Mouse (Mus musculus): ENCODE data around the gene Tymp.

Tymp gene

GRCm38 (mm10) chr15:89355241-89356187 is 21.3 kb downstream of the Tymp start, which contains the start of the genes Lmf2 and Ncaph2:
Lmf2 (minus strand) TSS chr15:89355659.
Ncaph2 (plus strand) TSS chr15:89355719.
- TF ChIP-seq GATA4 (IDR thresholded peaks at IDR 0.05; ENCODE audit: insufficient replicate concordance, low read length) = no peak

DNA sequence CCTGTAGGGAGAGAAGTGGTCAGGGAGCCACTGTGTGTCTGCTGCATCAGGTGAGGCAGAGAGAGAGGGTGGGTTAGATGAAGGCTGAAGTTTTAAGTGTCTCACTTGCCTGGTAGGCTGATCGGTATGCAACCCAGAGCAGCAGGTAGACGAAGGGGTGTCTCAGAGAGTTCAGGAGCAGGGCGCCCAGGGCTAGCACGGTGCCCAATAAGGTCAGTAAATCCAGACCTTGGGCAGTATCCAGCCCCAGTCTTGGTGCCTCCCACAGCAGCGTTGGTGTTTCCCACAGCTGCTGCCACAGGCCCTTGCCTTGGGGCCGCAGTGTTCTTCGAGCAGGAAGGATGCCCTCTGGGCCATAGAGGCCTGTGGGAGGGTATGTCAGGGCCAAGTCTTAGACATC is 22.4 kb downstream of the Tymp start:
- TF ChIP-seq GATA4 (IDR thresholded peaks at IDR 0.05; ENCODE audit: insufficient replicate concordance, low read length) = no peak

DNA sequence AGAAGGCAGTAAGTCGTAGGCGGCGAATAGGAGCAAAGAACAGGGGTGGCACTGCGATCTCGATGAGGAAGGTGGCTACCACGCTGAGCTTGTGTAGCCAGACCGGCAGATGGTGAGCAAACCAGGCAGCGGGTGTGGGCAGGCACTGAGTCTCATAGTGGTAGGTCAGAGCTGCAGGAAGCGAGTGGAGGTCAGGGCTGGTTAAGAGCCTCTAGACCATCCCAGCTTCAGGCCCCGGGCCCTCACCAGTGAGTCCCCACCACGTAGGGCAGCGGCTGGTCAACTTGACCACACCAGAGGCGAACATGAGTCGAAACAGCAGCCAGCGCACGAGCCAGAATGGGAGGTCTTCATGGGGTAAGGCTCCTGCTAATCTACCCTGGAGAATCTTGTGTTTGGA is 23.0 kb downstream of the Tymp start:
- TF ChIP-seq GATA4 (IDR thresholded peaks at IDR 0.05; ENCODE audit: insufficient replicate concordance, low read length) = no peak

- no peak for TF ChIP-seq GATA4 (IDR thresholded peaks at IDR 0.05; ENCODE audit: insufficient replicate concordance, low read length)
Observed at GRCm38 (mm10) chr15:89352795-89353194, 24.0 kb downstream of the Tymp start.

DNA sequence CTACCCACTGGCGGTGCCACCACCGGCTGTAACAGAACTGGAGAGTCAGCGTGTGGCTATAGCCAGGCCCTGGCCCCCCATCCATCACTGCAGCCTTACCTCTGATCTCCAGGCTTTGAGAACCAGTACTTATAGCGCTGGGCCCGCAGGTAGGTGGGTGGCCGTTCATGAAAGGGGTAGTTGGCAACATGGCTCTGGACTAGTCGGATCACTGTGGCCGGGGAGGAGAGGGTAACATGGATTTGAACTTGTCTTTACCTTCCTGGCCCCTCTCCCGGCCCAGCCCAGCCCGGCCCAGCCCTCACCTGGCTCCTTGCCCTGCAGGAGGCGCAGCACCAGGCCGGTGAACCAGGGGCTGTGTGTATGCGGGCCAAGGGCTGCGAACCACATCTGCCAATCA is 24.8 kb downstream of the Tymp start:
- TF ChIP-seq GATA4 (IDR thresholded peaks at IDR 0.05; ENCODE audit: insufficient replicate concordance, low read length) = no peak

GRCm38 (mm10) chr15:89351302-89351701 is 25.5 kb downstream of the Tymp start:
- TF ChIP-seq GATA4 (IDR thresholded peaks at IDR 0.05; ENCODE audit: insufficient replicate concordance, low read length) = no peak

DNA sequence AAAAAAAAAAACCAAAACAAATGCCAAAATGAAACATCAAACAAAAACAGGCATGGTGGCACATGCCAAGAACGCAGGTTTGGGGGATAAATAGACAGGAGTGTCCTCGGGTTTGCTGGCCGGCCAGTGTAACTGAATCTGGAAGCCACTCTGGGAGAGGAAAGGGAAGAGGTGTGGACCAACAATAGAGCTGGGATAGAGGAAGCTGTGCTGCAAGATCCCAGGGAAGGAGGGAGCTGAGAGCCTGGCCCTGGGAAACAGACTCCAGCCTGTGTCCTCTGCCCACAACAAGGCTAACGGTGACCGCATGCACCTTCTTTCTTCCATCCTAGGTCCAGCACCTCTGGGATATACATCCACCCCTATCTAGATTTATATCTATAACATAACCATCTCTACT is 26.4 kb downstream of the Tymp start:
- no peak for TF ChIP-seq GATA4 (IDR thresholded peaks at IDR 0.05; ENCODE audit: insufficient replicate concordance, low read length)

DNA sequence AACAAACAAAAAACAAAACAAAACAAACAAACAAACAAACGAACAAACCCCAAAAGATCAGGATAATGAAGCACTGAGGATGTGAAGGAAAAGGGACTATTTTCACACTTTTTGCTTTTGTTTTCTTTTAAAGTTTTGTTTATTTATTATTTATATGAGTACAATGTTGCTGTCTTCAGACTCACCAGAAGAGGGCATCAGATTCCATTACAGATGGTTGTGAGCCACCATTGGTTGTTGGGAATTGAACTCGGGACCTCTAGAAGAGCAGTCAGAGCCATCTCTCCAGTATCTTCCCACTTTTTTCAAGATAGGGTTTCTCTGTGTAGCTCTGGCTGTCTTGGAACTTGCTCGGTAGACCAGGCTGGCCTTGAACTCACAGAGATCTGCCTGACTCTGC is 33.5 kb downstream of the Tymp start:
- no peak for TF ChIP-seq GATA4 (IDR thresholded peaks at IDR 0.05; ENCODE audit: insufficient replicate concordance, low read length)

DNA sequence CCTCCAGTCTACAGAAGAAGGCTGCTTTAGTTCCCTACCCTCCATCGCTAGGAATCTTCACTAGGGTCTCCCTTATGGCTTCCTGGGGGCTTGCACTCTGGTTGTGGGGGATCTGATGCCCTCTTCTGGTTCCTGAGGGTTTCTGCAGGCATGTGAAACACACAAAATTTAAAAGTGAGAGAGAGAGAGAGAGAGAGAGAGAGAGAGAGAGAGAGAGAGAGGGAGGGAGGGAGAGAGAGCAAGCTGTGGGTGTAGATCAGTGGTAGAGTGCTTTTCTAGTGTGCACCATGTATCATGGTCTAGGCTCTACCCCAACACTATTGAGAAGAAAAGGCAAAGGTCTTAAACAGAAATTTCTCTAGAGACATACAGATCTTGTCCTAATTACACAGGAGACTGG is 35.2 kb downstream of the Tymp start:
- no peak for TF ChIP-seq GATA4 (IDR thresholded peaks at IDR 0.05; ENCODE audit: insufficient replicate concordance, low read length)

DNA sequence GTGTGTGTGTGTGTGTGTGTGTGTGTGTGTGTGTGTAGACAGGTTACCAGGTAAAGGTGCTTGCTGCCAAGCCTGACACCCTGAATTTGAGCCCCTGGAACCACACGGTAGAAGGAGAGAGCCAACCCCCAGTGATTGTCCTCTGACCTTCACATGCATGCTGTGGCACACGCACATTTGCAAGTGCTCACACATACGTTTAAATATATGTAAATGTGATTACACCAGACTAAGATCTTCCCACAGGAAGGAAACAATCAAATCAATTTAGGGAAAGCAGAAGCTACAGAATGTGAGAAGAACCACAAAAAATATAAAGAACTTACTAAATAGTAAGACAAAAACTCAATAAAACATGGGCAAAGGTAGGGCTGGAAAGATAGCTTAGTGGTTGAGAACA is 36.7 kb downstream of the Tymp start:
- TF ChIP-seq GATA4 (IDR thresholded peaks at IDR 0.05; ENCODE audit: insufficient replicate concordance, low read length) = no peak

DNA sequence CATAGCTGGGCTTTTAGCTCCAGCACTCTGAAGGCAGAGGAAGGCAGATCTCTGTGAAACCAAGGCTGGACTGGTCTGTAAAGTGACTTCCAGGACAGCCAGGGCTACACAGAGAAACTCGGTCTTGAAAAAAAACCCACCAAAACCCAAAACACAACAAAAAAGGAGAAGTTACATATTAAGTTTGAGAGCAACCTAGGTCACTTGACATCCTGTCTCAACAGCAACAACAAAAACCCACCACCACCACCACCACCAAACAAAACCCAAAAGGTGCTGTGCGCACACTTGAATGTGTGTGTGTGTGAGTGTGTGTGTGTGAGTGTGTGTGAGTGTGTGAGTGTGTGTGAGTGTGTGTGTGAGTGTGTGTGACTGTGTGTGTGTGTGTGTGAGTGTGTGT is 37.1 kb downstream of the Tymp start:
- no peak for TF ChIP-seq GATA4 (IDR thresholded peaks at IDR 0.05; ENCODE audit: insufficient replicate concordance, low read length)

- no peak for TF ChIP-seq GATA4 (IDR thresholded peaks at IDR 0.05; ENCODE audit: insufficient replicate concordance, low read length)
Observed at GRCm38 (mm10) chr15:89336422-89336821, 40.4 kb downstream of the Tymp start.

DNA sequence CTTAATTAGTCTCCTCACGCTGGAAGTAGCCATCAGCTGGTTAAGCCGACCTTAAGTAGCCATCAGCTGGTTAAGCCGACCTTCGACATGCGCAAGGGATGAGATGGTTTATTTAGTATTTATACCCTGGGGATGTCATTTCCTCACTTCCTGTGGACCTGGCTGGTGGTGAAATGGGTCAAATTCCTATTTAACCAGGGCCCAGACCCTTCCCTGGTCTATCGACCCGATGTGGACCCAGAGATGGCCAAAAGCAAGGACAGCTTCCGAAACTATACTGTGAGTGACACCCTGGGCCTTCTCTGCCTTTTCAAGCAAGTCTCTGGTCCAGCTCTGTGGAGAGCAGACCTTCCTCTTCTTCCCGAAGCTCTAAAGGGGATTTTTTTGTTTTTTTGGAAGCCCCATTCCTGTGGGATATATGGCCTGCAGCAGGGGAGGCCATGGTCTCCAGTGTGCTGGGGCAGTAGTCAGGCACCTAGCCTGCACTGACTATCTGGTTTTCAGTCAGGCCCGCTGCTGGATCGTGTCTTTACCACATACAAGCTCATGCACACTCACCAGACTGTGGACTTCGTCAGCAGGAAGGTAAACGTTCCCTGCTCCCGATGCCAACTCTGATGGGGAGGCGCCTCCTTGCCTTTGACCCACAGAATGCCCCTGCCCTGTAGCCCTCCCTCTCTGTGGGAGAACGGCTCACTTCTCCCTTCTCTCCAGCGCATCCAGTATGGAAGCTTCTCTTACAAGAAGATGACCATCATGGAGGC is 41.9 kb downstream of the Tymp start:
- TF ChIP-seq GATA4 (IDR thresholded peaks at IDR 0.05; ENCODE audit: insufficient replicate concordance, low read length) = no peak

DNA sequence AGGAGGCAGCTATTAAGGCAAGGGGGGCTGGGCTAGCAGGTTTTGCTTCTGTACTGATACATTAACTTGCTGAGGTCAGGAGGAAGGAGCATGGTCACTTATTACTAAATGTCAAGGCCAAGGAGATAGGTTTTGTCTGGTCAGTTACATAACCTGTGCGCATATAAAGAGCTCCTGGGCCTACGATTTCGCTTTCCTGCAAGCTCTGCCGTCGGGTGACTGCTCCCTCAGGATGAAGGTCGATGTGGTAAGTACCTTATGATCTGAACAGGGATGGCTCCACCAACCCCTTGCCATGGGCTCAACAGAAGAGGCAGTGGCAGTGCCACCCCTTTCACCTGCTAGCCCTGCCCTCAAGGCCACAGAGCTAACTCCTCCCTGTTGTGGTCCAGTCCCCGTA is 42.6 kb downstream of the Tymp start, which contains the start of gene Miox:
Gene Miox (plus strand): TSS at position 128 of the 400 bp plus-strand sequence.
- no peak for TF ChIP-seq GATA4 (IDR thresholded peaks at IDR 0.05; ENCODE audit: insufficient replicate concordance, low read length)

- TF ChIP-seq GATA4 (IDR thresholded peaks at IDR 0.05; ENCODE audit: insufficient replicate concordance, low read length) = no peak
Observed at GRCm38 (mm10) chr15:89326441-89326840, 50.4 kb downstream of the Tymp start.

DNA sequence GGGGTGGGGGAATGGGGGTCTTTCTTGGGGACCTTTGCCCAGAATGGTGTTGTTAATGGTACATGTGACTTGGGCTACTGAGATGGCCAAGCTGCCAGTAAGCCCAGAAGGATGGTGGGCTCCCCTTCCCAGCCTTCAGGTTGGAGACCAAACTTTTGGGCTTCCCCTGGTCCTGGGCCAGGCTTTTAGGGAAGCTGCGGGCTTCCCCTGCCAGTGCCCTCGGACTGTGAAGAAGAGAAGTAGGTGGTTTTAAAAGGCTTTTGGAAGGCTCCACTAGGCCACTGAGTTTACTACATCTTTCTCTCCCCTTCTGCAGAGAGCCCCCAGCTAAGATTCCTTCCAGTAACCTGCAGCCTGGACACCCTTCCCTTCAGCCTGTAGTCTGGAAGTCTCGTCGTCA is 53.2 kb downstream of the Tymp start:
- TF ChIP-seq GATA4 (IDR thresholded peaks at IDR 0.05; ENCODE audit: insufficient replicate concordance, low read length) = no peak

Measured in liver, adult (tissue).